Mouse (Mus musculus) myocyte (in vitro differentiated cells): ENCODE measurements around the gene Copz1. TPM values are rescaled to one million over a fixed set of nuclear protein-coding genes. Genes with fewer than 3 reads are reported as not detected.
A peak's percentile ranks its signal among the peaks of the same experiment; 100 is the strongest.
"Not testable (repeated sequence)": the region's sequence is repeated elsewhere in the genome, so short reads cannot be mapped to it uniquely, and the experiment has no call there.

Experiments used
- H3K27me3 ChIP-seq: one replicate; pipeline ENCODE4 v1.6.1; 2011; ENCODE audit not compliant: control insufficient read depth, insufficient read depth, insufficient read length
- H3K36me3 ChIP-seq: one replicate; pipeline ENCODE4 v1.6.1; 2011; ENCODE audit not compliant: control insufficient read depth, insufficient read depth
- H3K4me2 ChIP-seq: one replicate; pipeline ENCODE4 v1.6.1; 2011; ENCODE audit warnings: low read depth, control low read depth
- H3K4me3 ChIP-seq: one replicate; pipeline ENCODE4 v1.5.1; 2011; ENCODE audit warnings: mild to moderate bottlenecking, control low read depth, moderate library complexity
- H3K79me2 ChIP-seq: one replicate; pipeline ENCODE4 v1.6.1; 2011; ENCODE audit not compliant: control insufficient read depth, insufficient read depth
- H3ac ChIP-seq: one replicate; pipeline ENCODE4 v1.6.1; 2011; ENCODE audit not compliant: control insufficient read depth, insufficient read length
- CEBPB ChIP-seq: IDR thresholded peaks from 2 replicates; pipeline ENCODE4 v1.6.1; 2011; ENCODE audit warnings: mild to moderate bottlenecking, moderate library complexity; ENCODE audit not compliant: poor library complexity, insufficient read depth, severe bottlenecking
- E2F4 ChIP-seq: IDR thresholded peaks from one replicate; pipeline ENCODE4 v1.6.1; 2011; ENCODE audit warnings: mild to moderate bottlenecking, control low read depth, moderate library complexity; ENCODE audit not compliant: insufficient read depth
- MAX ChIP-seq: IDR thresholded peaks from one replicate; pipeline ENCODE4 v1.6.1; 2011; ENCODE audit warnings: low read depth, mild to moderate bottlenecking, control low read depth
- MYOD1 ChIP-seq, 3 experiments: IDR thresholded peaks; one replicate each; pipeline ENCODE4 v1.6.1; 2011; ENCODE audit warnings: control low read depth in 2 of 3, low read depth in 2 of 3, mild to moderate bottlenecking in 2 of 3, moderate library complexity in 1 of 3; ENCODE audit not compliant: insufficient read length in 2 of 3, control insufficient read depth in 1 of 3
- MYOG ChIP-seq, 3 experiments: IDR thresholded peaks; one replicate each; pipeline ENCODE4 v1.6.1; 2011; ENCODE audit warnings: control low read depth in 2 of 3, low read depth in 2 of 3, mild to moderate bottlenecking in 2 of 3; ENCODE audit not compliant: insufficient read length in 2 of 3, control insufficient read depth in 1 of 3, insufficient read depth in 1 of 3
- POLR2A ChIP-seq: IDR thresholded peaks from one replicate; pipeline ENCODE4 v1.6.1; 2011; ENCODE audit warnings: low read depth, mild to moderate bottlenecking, control low read depth, moderate library complexity; ENCODE audit not compliant: insufficient read length
- POLR2AphosphoS2 ChIP-seq: IDR thresholded peaks from one replicate; pipeline ENCODE4 v1.6.1; 2011; ENCODE audit warnings: low read depth, control low read depth; ENCODE audit not compliant: insufficient read length
- REST ChIP-seq: IDR thresholded peaks from one replicate; pipeline ENCODE4 v1.6.1; 2011; ENCODE audit warnings: mild to moderate bottlenecking, control low read depth, moderate library complexity; ENCODE audit not compliant: insufficient read depth, insufficient read length
- SRF ChIP-seq: IDR thresholded peaks from one replicate; pipeline ENCODE4 v1.6.1; 2011; ENCODE audit warnings: low read depth; ENCODE audit not compliant: control insufficient read depth, insufficient read length
- TCF12 ChIP-seq: IDR thresholded peaks from one replicate; pipeline ENCODE4 v1.6.1; 2011; ENCODE audit warnings: mild to moderate bottlenecking, control low read depth; ENCODE audit not compliant: poor library complexity, insufficient read depth, severe bottlenecking
- TCF3 ChIP-seq: IDR thresholded peaks from one replicate; pipeline ENCODE4 v1.6.1; 2011; ENCODE audit warnings: low read depth, control low read depth; ENCODE audit not compliant: insufficient read length
- USF1 ChIP-seq: IDR thresholded peaks from one replicate; pipeline ENCODE4 v1.6.1; 2011; ENCODE audit warnings: low read depth, mild to moderate bottlenecking, control low read depth, moderate library complexity
- polyA plus RNA-seq: library from polyadenylated mRNA; unstranded; fragments of >200 nt; fragmentation: generic; extraction: Trizol; gene quantifications from one replicate; pipeline ENCODE4 v1.2.1, GENCODE M21; 2012; ENCODE audit warnings: missing spikeins

Copz1 gene
- polyA plus RNA-seq, 1 experiment: 172 TPM

- H3K4me2 ChIP-seq: no peak overlapping the region
- H3ac ChIP-seq: no peak overlapping the region
- H3K79me2 ChIP-seq: peaks cover 29% of the 10 kb centered on the region
- H3K27me3 ChIP-seq: no peaks in the 10 kb centered on the region
- H3K36me3 ChIP-seq: peaks cover 56% of the 10 kb centered on the region
- no peak overlapping the region for H3K4me3 ChIP-seq
- TF ChIP-seq E2F4: no peak
- no peak for TF ChIP-seq POLR2A
- no peak for TF ChIP-seq TCF3
- TF ChIP-seq TCF12: no peak
- no peak for TF ChIP-seq CEBPB
- TF ChIP-seq MYOD1 (IDR thresholded peaks at IDR 0.05; ENCODE audit: control insufficient read depth in 1 of 3, insufficient read length in 2 of 3, low read depth in 2 of 3): no peak
- no peak for TF ChIP-seq MYOG (IDR thresholded peaks at IDR 0.05; ENCODE audit: control insufficient read depth in 1 of 3, insufficient read depth in 1 of 3, insufficient read length in 2 of 3, low read depth in 2 of 3)
- TF ChIP-seq SRF: no peak
- TF ChIP-seq MAX: no peak
- no peak for TF ChIP-seq POLR2AphosphoS2
- TF ChIP-seq REST: no peak
- no peak for TF ChIP-seq USF1
Observed at GRCm38 (mm10) chr15:103247078-103247781, 25.3 kb upstream of the Copz1 start.

GRCm38 (mm10) chr15:103247782-103248400 is 24.6 kb upstream of the Copz1 start:
- H3K4me2 ChIP-seq: no peak overlapping the region
- no peaks in the 10 kb centered on the region for H3K27me3 ChIP-seq
- TF ChIP-seq E2F4 (no peak), CEBPB (no peak), POLR2AphosphoS2 (peak; percentile 87), MYOD1 (IDR thresholded peaks at IDR 0.05; ENCODE audit: control insufficient read depth in 1 of 3, insufficient read length in 2 of 3, low read depth in 2 of 3) (no peak), SRF (no peak), MYOG (IDR thresholded peaks at IDR 0.05; ENCODE audit: control insufficient read depth in 1 of 3, insufficient read depth in 1 of 3, insufficient read length in 2 of 3, low read depth in 2 of 3) (no peak)
- H3K36me3 ChIP-seq: peaks cover 50% of the 10 kb centered on the region
- H3ac ChIP-seq: no peak overlapping the region
- H3K4me3 ChIP-seq: no peak overlapping the region
- peaks cover 23% of the 10 kb centered on the region for H3K79me2 ChIP-seq

GRCm38 (mm10) chr15:103248401-103249313 is 23.9 kb upstream of the Copz1 start:
- H3K36me3 ChIP-seq: peaks cover 42% of the 10 kb centered on the region
- H3K4me2 ChIP-seq: no peak overlapping the region
- TF ChIP-seq MAX (no peak), SRF (no peak), REST (no peak), POLR2AphosphoS2 (peak; percentile 33), POLR2A (peak; percentile 13), MYOD1 (IDR thresholded peaks at IDR 0.05; ENCODE audit: control insufficient read depth in 1 of 3, insufficient read length in 2 of 3, low read depth in 2 of 3) (peak in 2 of 3 experiments; percentile 27 to 37), TCF3 (no peak), USF1 (no peak), E2F4 (no peak), TCF12 (no peak)
- no peak overlapping the region for H3K4me3 ChIP-seq
- H3K27me3 ChIP-seq: no peaks in the 10 kb centered on the region
- H3K79me2 ChIP-seq: peaks cover 15% of the 10 kb centered on the region
- no peak overlapping the region for H3ac ChIP-seq

GRCm38 (mm10) chr15:103249511-103249910 is 23.0 kb upstream of the Copz1 start:
- H3K27me3 ChIP-seq, H3ac ChIP-seq, H3K4me2 ChIP-seq, H3K79me2 ChIP-seq, H3K4me3 ChIP-seq: not testable (repeated sequence)
- H3K36me3 ChIP-seq: peaks cover 37% of the 10 kb centered on the region

DNA sequence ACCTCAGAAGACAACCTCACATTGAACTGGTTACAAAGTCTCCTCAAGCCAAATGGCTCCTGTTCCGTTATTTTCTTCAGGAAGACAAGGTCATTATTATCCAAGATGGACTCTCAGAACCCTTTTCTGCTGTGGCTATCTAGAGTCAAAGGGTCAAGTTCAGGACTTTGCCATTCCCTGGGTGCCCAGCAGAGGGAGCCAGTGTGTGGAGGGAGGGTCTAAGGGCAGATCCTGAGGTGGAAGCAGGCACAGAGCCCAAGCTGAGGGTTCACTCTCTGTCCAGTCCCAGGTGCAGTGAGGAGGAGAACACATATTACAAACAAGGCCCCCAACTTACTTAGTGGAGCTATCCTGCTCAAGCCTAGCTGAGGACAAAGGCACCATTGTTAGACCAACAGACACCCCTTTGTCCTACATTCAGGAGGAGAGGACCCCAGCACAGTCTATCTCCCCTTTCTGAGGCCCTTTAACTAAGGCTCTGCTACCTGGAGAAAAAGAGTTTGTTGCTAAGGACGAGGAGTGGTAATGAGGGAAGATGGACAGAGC is 22.2 kb upstream of the Copz1 start:
- no peak overlapping the region for H3K4me3 ChIP-seq
- no peak overlapping the region for H3K4me2 ChIP-seq
- peak; percentile 78 for TF ChIP-seq POLR2AphosphoS2
- TF ChIP-seq USF1: no peak
- TF ChIP-seq CEBPB: no peak
- TF ChIP-seq E2F4: no peak
- peaks cover 2% of the 10 kb centered on the region for H3K79me2 ChIP-seq
- no peak overlapping the region for H3ac ChIP-seq
- H3K36me3 ChIP-seq: peaks cover 30% of the 10 kb centered on the region
- H3K27me3 ChIP-seq: no peaks in the 10 kb centered on the region
